Mouse (Mus musculus) thymus, adult 2 months (tissue): ENCODE measurements around the gene Pigk. TPM values are rescaled to one million over a fixed set of nuclear protein-coding genes. Genes with fewer than 3 reads are reported as not detected.

Source experiments
- DNase-seq: peaks from one replicate; pipeline ENCODE4 v3.0.0; 2021
- H3K27ac ChIP-seq: fragments of 200-500 bp; 2 replicates; pipeline ENCODE4 v1.5.1; 2012; ENCODE audit warnings: low read length, control low read depth; ENCODE audit not compliant: control insufficient read depth, insufficient read depth
- H3K27me3 ChIP-seq: fragments of 200-500 bp; 2 replicates; pipeline ENCODE4 v1.6.1; 2012; ENCODE audit warnings: mild to moderate bottlenecking, low read length, moderate library complexity, mixed read lengths; ENCODE audit not compliant: control insufficient read depth, insufficient read depth
- H3K36me3 ChIP-seq: fragments of 200-500 bp; 2 replicates; pipeline ENCODE4 v1.6.1; 2012; ENCODE audit warnings: mild to moderate bottlenecking, low read length, moderate library complexity; ENCODE audit not compliant: control insufficient read depth, insufficient read depth
- H3K4me1 ChIP-seq: fragments of 200-500 bp; replicated peaks from 2 replicates; pipeline ENCODE4 v1.6.1; 2012; ENCODE audit warnings: low read length; ENCODE audit not compliant: control insufficient read depth, insufficient read depth
- H3K4me3 ChIP-seq: fragments of 200-500 bp; 2 replicates; pipeline ENCODE4 v1.5.1; 2012; ENCODE audit warnings: mild to moderate bottlenecking, low read length, control low read depth, moderate library complexity; ENCODE audit not compliant: control insufficient read depth, insufficient read depth
- CTCF ChIP-seq: fragments of 200-500 bp; IDR thresholded peaks from 2 replicates; pipeline ENCODE4 v1.5.1; 2012; ENCODE audit warnings: mild to moderate bottlenecking, control low read depth, low read length, moderate library complexity, borderline replicate concordance; ENCODE audit not compliant: control insufficient read depth, poor library complexity, insufficient read depth; ENCODE audit errors: extremely low read depth
- POLR2A ChIP-seq: fragments of 200-500 bp; IDR thresholded peaks from 2 replicates; pipeline ENCODE4 v1.6.1; 2012; ENCODE audit warnings: mild to moderate bottlenecking, low read length, control low read depth, moderate library complexity; ENCODE audit not compliant: control insufficient read depth, poor library complexity, insufficient read depth; ENCODE audit errors: extremely low read depth
- WGBS: fragments of 180-500 bp; shearing (Covaris S2); methylation state at CpG from one replicate; pipeline ENCODE4 v1.1.7; 2018; 5-methylcytosine and 5-hydroxymethylcytosine counted together
- polyA plus RNA-seq: library from polyadenylated mRNA; depleted of rRNA; stranded (reverse); fragments of >200 nt; gene quantifications from 2 replicates; pipeline ENCODE4 v1.2.3, GENCODE M21; 2012

The Pigk gene
- polyA plus RNA-seq, 1 experiment, result 10.9 TPM

- TF ChIP-seq CTCF (no peak), POLR2A (no peak)
- Histone ChIP-seq H3K27me3 (no peaks in the 10 kb centered on the region), H3K4me1 (peaks cover 4% of the 10 kb centered on the region; the same call in 1 of the 2 replicates), H3K27ac (no peak overlapping the region), H3K36me3 (no peaks in the 10 kb centered on the region), H3K4me3 (no peak overlapping the region)
- WGBS, result 94% methylated on average over 8 of the region's 8 CpGs
- DNase-seq, result no peak
Measured at GRCm38 (mm10) chr3:152761661-152762060, 47.8 kb downstream of the Pigk start.

- no peak for DNase-seq
- 94% methylated on average over 8 of the region's 8 CpGs for WGBS
- no peaks in the 10 kb centered on the region for H3K36me3 ChIP-seq
- no peaks in the 10 kb centered on the region for H3K27me3 ChIP-seq
- no peak for TF ChIP-seq POLR2A
- TF ChIP-seq CTCF, result no peak
- H3K4me3 ChIP-seq, result no peak overlapping the region
- no peak overlapping the region for H3K27ac ChIP-seq
- peaks cover 4% of the 10 kb centered on the region; the same call in 1 of the 2 replicates for H3K4me1 ChIP-seq
Measured at GRCm38 (mm10) chr3:152762302-152762701, 48.4 kb downstream of the Pigk start.

GRCm38 (mm10) chr3:152763139-152763882 is 49.4 kb downstream of the Pigk start:
- no peak for TF ChIP-seq POLR2A
- peak; percentile 66; the same call in 1 of the 2 replicates for TF ChIP-seq CTCF
- peak overlapping the region; percentile 56; the same call in 1 of the 2 replicates for H3K27ac ChIP-seq
- peak; percentile 60 for DNase-seq
- H3K4me3 ChIP-seq, result peak overlapping the region; percentile 51
- no peaks in the 10 kb centered on the region; the same call in 1 of the 2 replicates for H3K36me3 ChIP-seq
- WGBS, result 29% methylated on average over 26 of the region's 26 CpGs
- no peaks in the 10 kb centered on the region for H3K27me3 ChIP-seq
- peaks cover 4% of the 10 kb centered on the region; the same call in 1 of the 2 replicates for H3K4me1 ChIP-seq

- WGBS, result 85% methylated on average over 8 of the region's 8 CpGs
- no peak for DNase-seq
- TF ChIP-seq CTCF (no peak), POLR2A (no peak)
Measured at GRCm38 (mm10) chr3:152764516-152765312, 50.8 kb downstream of the Pigk start.

GRCm38 (mm10) chr3:152767485-152767884 is 53.6 kb downstream of the Pigk start:
- H3K27me3 ChIP-seq, result no peaks in the 10 kb centered on the region
- H3K4me1 ChIP-seq, result peaks cover 4% of the 10 kb centered on the region; the same call in 1 of the 2 replicates
- peaks cover 4% of the 10 kb centered on the region; the same call in 1 of the 2 replicates for H3K36me3 ChIP-seq
- 94% methylated on average over 11 of the region's 11 CpGs for WGBS
- no peak overlapping the region for H3K27ac ChIP-seq
- H3K4me3 ChIP-seq, result no peak overlapping the region
- TF ChIP-seq POLR2A (no peak), CTCF (no peak)
- no peak for DNase-seq

More at GRCm38 (mm10) chr3:152764516-152765312, 50.8 kb downstream of the Pigk start:
- H3K4me1 ChIP-seq, result peaks cover 4% of the 10 kb centered on the region; the same call in 1 of the 2 replicates
- peaks cover 4% of the 10 kb centered on the region; the same call in 1 of the 2 replicates for H3K36me3 ChIP-seq
- H3K27me3 ChIP-seq, result no peaks in the 10 kb centered on the region
- no peak overlapping the region for H3K27ac ChIP-seq
- H3K4me3 ChIP-seq, result no peak overlapping the region

GRCm38 (mm10) chr3:152770056-152770455 is 56.2 kb downstream of the Pigk start:
- Histone ChIP-seq H3K4me1 (no peaks in the 10 kb centered on the region), H3K27me3 (no peaks in the 10 kb centered on the region)
- 97% methylated on average over 6 of the region's 6 CpGs for WGBS

More at GRCm38 (mm10) chr3:152770056-152770455, 56.2 kb downstream of the Pigk start:
- H3K27ac ChIP-seq, result no peak overlapping the region
- peaks cover 4% of the 10 kb centered on the region; the same call in 1 of the 2 replicates for H3K36me3 ChIP-seq
- H3K4me3 ChIP-seq, result no peak overlapping the region
- no peak for TF ChIP-seq CTCF
- TF ChIP-seq POLR2A, result no peak
- no peak for DNase-seq
